Mouse (Mus musculus): ENCODE measurements around the gene B4galt7. TPM values are rescaled to one million over a fixed set of nuclear protein-coding genes. Genes with fewer than 3 reads are reported as not detected.
"Not testable (repeated sequence)": the region's sequence is repeated elsewhere in the genome, so short reads cannot be mapped to it uniquely, and the experiment has no call there.

The B4galt7 gene
- polyA plus RNA-seq (2015; fragmentation: Nextera tagmentation; extraction: Ambion mirVana), result 40.9 and 42.3 TPM in 2 replicates

DNA sequence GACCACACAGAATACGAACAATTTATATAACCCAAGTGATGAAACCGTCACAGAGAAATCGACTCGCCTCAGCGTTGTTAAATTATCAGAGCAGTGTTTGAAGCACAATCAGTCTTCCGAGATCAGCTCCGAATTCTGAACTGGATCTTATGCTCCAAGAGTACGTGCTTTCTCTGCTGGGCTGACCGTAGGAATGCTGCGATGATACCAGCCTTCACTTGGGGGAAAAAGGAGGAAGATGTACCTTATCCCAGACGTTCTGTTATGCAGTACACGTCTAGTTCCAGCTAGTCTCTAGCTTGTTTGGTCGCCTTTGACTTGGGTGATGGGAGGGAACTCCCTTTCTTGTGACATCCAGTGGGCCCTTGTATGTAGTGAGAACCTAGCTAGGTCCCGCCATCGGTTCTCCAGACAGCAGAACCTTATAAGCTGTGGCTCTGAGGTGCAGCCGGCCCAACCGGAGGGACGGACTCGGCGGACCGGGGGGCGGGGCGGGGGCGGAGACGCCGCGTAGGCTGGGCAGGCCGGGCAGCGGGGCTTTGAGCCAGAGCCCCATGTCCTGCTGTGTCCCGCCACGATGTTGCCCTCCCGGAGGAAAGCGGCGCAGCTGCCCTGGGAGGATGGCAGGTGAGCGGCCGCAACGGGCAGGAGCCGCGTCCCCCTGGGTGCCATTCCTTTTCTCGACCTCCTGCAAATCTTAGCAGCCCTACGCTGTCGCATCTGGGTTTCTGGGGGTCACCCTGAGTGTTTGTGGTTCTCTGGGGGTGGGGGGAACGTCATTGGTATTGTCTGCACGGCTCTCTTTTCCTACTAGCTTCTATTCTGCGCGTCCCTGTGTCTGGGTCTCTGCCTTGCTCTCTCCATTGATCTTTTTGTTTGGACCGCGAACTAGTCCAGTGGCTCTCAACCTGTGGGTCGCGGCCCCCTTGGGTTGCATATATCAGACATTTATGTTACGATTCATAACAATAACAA is at the start of gene B4galt7:
Gene B4galt7 (plus strand): TSS at position 331 of the 975 bp plus-strand sequence.
- H3K27ac ChIP-seq (ENCODE audit: low read depth, low read length), result peak within 1 kb of the TSS; percentile 80
- H3K9ac ChIP-seq (ENCODE audit: low read depth, low read length), result peak within 1 kb of the TSS; percentile 91
- peaks cover 18% of the 10 kb centered on the region for H3K4me1 ChIP-seq (ENCODE audit: control insufficient read depth, insufficient read depth, low read depth, low read length)
- 9% methylated on average over 47 of the region's 51 CpGs for WGBS
- H3K4me3 ChIP-seq (ENCODE audit: low read length), result peak within 1 kb of the TSS; percentile 86
- peaks cover 33% of the 10 kb centered on the region for H3K36me3 ChIP-seq (ENCODE audit: control insufficient read depth, insufficient read depth, low read length)
- no peaks in the 10 kb centered on the region for H3K9me3 ChIP-seq (ENCODE audit: control insufficient read depth, low read length)
- H3K27me3 ChIP-seq (replicated peaks; ENCODE audit: control insufficient read depth, insufficient read depth, low read length), result no peaks in the 10 kb centered on the region
- ATAC-seq, result peak; percentile 92
- H3K4me2 ChIP-seq (ENCODE audit: low read length), result peak within 1 kb of the TSS; percentile 76

DNA sequence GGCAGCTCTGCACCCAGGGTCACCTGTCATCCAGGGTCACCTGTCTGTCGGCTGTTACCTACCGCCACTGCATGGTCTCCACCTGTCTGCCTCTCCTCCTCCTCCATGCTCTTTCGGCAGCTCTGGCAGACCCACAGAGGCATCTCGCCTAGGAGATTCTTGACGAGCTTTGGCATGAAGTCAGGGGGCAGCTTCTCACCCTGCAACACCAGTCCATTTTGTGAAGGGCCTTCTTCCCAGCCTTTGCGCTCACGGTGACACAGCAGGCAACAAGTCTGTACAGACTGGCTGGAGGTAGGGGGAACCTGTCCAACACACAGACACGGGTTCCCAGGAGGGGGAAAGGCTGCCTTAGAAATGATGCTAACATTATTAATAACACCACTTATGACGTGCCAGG is 43.8 kb upstream of the B4galt7 start:
- no peak overlapping the region for H3K4me2 ChIP-seq (ENCODE audit: low read length)
- no peaks in the 10 kb centered on the region for H3K9me3 ChIP-seq (ENCODE audit: control insufficient read depth, low read length)
- 87% methylated on average over 9 of the region's 9 CpGs for WGBS
- no peak overlapping the region for H3K27ac ChIP-seq (ENCODE audit: low read depth, low read length)
- H3K36me3 ChIP-seq (ENCODE audit: control insufficient read depth, insufficient read depth, low read length), result peaks cover 16% of the 10 kb centered on the region
- H3K4me1 ChIP-seq (ENCODE audit: control insufficient read depth, insufficient read depth, low read depth, low read length), result no peaks in the 10 kb centered on the region
- H3K27me3 ChIP-seq (replicated peaks; ENCODE audit: control insufficient read depth, insufficient read depth, low read length), result no peaks in the 10 kb centered on the region
- H3K4me3 ChIP-seq (ENCODE audit: low read length), result no peak overlapping the region
- ATAC-seq, result no peak
- no peak overlapping the region for H3K9ac ChIP-seq (ENCODE audit: low read depth, low read length)

DNA sequence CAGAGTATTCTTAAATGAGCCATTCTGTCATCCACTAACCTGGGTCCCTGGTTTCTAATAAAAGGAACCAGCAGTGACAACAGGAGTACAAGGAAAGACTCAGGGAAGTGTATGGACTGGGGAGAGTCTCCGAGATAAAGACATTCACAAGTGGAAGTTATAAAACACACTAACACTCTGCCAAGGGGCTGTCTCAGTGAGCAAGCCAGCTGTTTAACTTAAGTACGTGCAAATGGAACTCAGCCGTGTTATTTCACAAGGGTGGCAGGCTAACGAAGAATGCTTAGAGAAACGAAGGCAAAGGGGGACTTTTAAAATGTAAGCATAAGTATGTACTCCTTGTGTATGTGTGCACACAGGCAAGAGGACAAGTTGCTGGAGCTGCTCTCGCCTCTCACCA is 42.2 kb upstream of the B4galt7 start:
- Histone ChIP-seq H3K4me1 (ENCODE audit: control insufficient read depth, insufficient read depth, low read depth, low read length) (no peaks in the 10 kb centered on the region), H3K9me3 (ENCODE audit: control insufficient read depth, low read length) (no peaks in the 10 kb centered on the region), H3K4me3 (ENCODE audit: low read length) (no peak overlapping the region), H3K4me2 (ENCODE audit: low read length) (no peak overlapping the region), H3K36me3 (ENCODE audit: control insufficient read depth, insufficient read depth, low read length) (peaks cover 12% of the 10 kb centered on the region), H3K27me3 (replicated peaks; ENCODE audit: control insufficient read depth, insufficient read depth, low read length) (no peaks in the 10 kb centered on the region), H3K9ac (ENCODE audit: low read depth, low read length) (no peak overlapping the region), H3K27ac (ENCODE audit: low read depth, low read length) (no peak overlapping the region)
- ATAC-seq, result no peak
- 87% methylated on average over 6 of the region's 6 CpGs for WGBS

DNA sequence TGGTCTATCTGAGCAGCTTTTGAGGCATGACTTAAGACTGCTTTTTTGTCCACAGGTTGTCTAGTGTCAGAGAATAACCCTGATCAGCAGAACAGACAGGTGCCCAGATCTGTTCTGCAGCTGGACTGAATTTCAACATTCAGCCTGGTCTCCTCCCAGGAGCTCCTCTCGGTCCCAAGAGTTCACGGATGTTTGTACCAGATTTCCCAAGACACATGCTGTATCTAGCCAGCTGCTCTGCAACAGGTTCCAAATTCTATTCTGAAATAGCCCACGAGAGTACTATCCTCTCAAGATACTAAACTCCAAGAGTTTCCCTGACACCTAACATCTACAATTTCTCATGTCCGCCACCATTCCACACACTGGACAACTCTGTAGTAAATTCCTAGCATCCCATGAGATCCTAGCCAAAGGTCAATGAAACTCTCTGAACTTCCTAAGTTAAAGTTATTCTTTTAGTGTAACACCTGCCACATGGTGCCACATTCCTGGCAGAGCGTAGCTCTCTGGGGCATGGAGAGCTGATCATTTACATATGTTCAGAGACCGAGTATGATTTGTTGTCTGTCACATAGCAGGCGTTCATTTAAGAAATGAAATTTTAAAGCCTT is 36.3 kb upstream of the B4galt7 start:
- H3K27ac ChIP-seq (ENCODE audit: low read depth, low read length), result no peak overlapping the region
- WGBS, result 81% methylated on average over 7 of the region's 7 CpGs
- no peak for ATAC-seq
- H3K4me1 ChIP-seq (ENCODE audit: control insufficient read depth, insufficient read depth, low read depth, low read length), result peaks cover 14% of the 10 kb centered on the region
- H3K27me3 ChIP-seq (replicated peaks; ENCODE audit: control insufficient read depth, insufficient read depth, low read length), result no peaks in the 10 kb centered on the region
- no peaks in the 10 kb centered on the region for H3K36me3 ChIP-seq (ENCODE audit: control insufficient read depth, insufficient read depth, low read length)
- no peak overlapping the region for H3K4me3 ChIP-seq (ENCODE audit: low read length)
- no peak overlapping the region for H3K4me2 ChIP-seq (ENCODE audit: low read length)
- no peak overlapping the region for H3K9ac ChIP-seq (ENCODE audit: low read depth, low read length)
- no peaks in the 10 kb centered on the region for H3K9me3 ChIP-seq (ENCODE audit: control insufficient read depth, low read length)

DNA sequence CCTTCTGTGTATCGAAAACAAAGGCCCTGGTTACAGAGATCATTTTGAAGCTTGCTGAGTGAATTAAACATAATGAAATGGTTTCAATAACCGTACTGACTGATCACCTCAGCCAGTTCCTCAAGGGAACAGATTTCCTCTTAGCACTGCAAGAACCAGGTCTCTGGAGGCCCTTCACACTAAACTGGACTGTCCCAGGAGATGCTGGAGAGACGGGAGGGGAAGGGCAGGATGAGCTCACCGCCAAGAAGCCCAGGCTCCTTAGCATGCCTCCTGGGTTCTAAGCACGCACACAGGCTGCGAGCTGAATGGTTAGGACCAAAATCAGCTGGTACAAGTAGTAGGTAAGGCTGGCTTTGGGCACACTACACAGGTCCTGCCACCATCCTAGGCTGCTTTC is 32.7 kb upstream of the B4galt7 start:
- H3K9me3 ChIP-seq (ENCODE audit: control insufficient read depth, low read length), result no peaks in the 10 kb centered on the region
- no peak overlapping the region for H3K4me3 ChIP-seq (ENCODE audit: low read length)
- H3K9ac ChIP-seq (ENCODE audit: low read depth, low read length), result no peak overlapping the region
- H3K4me2 ChIP-seq (ENCODE audit: low read length), result no peak overlapping the region
- WGBS, result 86% methylated on average over 6 of the region's 6 CpGs
- H3K27me3 ChIP-seq (replicated peaks; ENCODE audit: control insufficient read depth, insufficient read depth, low read length), result no peaks in the 10 kb centered on the region
- peaks cover 25% of the 10 kb centered on the region for H3K4me1 ChIP-seq (ENCODE audit: control insufficient read depth, insufficient read depth, low read depth, low read length)
- ATAC-seq, result no peak
- no peaks in the 10 kb centered on the region for H3K36me3 ChIP-seq (ENCODE audit: control insufficient read depth, insufficient read depth, low read length)
- H3K27ac ChIP-seq (ENCODE audit: low read depth, low read length), result no peak overlapping the region

DNA sequence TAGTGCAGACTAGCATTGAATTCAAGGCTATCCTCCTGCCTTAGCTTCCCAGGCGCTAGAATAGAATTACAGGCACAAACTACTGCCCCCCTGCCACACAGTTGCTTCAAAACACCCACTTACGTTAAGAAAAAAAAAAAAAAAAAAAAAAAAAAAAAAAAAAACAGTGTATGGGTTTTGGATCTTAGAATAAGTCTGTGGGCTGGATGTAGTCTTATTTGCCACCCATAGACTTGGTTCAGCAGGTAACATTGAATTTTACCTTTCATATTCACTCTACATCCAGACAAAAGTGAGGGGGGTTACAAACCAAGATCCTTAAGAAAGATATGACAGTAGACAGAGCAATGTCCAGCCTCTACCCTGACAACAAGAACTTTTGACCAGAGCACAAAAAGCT is 31.7 kb upstream of the B4galt7 start:
- Histone ChIP-seq H3K9me3 (ENCODE audit: control insufficient read depth, low read length) (no peaks in the 10 kb centered on the region), H3K4me1 (ENCODE audit: control insufficient read depth, insufficient read depth, low read depth, low read length) (peaks cover 28% of the 10 kb centered on the region), H3K36me3 (ENCODE audit: control insufficient read depth, insufficient read depth, low read length) (no peaks in the 10 kb centered on the region), H3K27ac (ENCODE audit: low read depth, low read length) (no peak overlapping the region), H3K4me2 (ENCODE audit: low read length) (no peak overlapping the region), H3K4me3 (ENCODE audit: low read length) (no peak overlapping the region), H3K27me3 (replicated peaks; ENCODE audit: control insufficient read depth, insufficient read depth, low read length) (no peaks in the 10 kb centered on the region), H3K9ac (ENCODE audit: low read depth, low read length) (no peak overlapping the region)
- 92% methylated on average over 2 of the region's 2 CpGs for WGBS
- no peak for ATAC-seq

DNA sequence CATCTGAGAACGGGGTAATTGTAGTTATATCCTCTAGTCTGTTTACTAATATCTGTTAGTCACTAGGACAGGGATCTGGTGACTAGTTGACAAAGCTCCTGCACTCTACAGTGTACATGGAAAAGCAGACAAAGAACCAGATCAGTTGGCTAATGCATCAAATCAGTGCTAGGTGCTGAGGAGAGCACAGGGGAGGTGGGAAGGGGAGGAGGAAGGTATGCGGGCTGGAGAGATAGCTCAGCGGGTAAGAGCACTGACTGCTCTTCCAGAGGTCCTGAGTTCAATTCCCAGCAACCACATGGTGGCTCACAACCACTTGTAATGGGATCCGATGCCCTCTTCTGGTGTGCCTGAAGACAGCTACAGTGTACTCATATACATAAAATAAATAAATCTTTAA is 31.2 kb upstream of the B4galt7 start:
- H3K4me2 ChIP-seq (ENCODE audit: low read length); H3K27me3 ChIP-seq (replicated peaks; ENCODE audit: control insufficient read depth, insufficient read depth, low read length); H3K4me3 ChIP-seq (ENCODE audit: low read length); H3K9me3 ChIP-seq (ENCODE audit: control insufficient read depth, low read length); H3K27ac ChIP-seq (ENCODE audit: low read depth, low read length); ATAC-seq; H3K9ac ChIP-seq (ENCODE audit: low read depth, low read length); H3K36me3 ChIP-seq (ENCODE audit: control insufficient read depth, insufficient read depth, low read length): not testable (repeated sequence)
- 88% methylated on average over 3 of the region's 4 CpGs for WGBS
- peaks cover 28% of the 10 kb centered on the region for H3K4me1 ChIP-seq (ENCODE audit: control insufficient read depth, insufficient read depth, low read depth, low read length)

DNA sequence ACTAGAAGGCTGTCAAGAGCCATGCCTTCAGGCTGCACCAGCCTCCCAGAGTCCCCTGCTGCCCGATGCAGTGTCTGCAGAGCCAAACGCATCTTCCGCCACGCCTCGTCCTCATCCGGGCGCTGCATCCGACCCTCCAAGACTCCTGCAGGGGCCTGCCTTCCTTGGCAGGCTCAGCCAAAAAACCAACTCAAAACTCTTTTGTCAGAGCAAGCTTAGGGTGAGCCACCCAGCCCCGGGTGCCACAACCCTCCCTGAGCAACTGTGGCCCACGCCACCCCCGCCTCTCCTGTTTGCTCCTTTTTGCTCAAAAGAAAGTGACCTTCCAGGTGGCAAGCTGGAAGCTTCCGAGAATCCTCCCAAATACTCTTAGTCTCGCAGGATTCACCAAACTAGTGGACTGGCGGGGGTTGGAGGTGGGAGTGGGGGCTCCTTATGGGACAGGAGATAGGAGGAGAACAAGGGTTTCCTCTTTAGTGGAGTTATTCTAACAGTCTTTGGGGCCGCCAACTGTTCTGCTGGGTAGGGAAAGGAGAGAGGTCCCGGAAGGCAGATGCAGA is 29.9 kb upstream of the B4galt7 start:
- H3K4me2 ChIP-seq (ENCODE audit: low read length), result peak overlapping the region; percentile 90
- H3K36me3 ChIP-seq (ENCODE audit: control insufficient read depth, insufficient read depth, low read length), result no peaks in the 10 kb centered on the region
- peak overlapping the region; percentile 87 for H3K4me3 ChIP-seq (ENCODE audit: low read length)
- 3% methylated on average over 16 of the region's 16 CpGs for WGBS
- peak overlapping the region; percentile 90 for H3K9ac ChIP-seq (ENCODE audit: low read depth, low read length)
- H3K9me3 ChIP-seq (ENCODE audit: control insufficient read depth, low read length), result no peaks in the 10 kb centered on the region
- ATAC-seq, result peak; percentile 8; the same call in 1 of the 2 replicates
- no peaks in the 10 kb centered on the region for H3K27me3 ChIP-seq (replicated peaks; ENCODE audit: control insufficient read depth, insufficient read depth, low read length)
- H3K4me1 ChIP-seq (ENCODE audit: control insufficient read depth, insufficient read depth, low read depth, low read length), result peaks cover 28% of the 10 kb centered on the region
- peak overlapping the region; percentile 94 for H3K27ac ChIP-seq (ENCODE audit: low read depth, low read length)
